Mouse (Mus musculus) E14TG2a.4 (cell line): Measurements from ENCODE around the gene Ttc19.
A peak's percentile ranks its signal among the peaks of the same experiment; 100 is the strongest.

Source experiments
- H3K27me3 ChIP-seq: 2 replicates; pipeline ENCODE4 v1.6.1; 2014; ENCODE audit warnings: low read length, control low read depth; ENCODE audit not compliant: insufficient read depth
- H3K36me3 ChIP-seq: 2 replicates; pipeline ENCODE4 v1.6.1; 2014; ENCODE audit warnings: low read length, control low read depth; ENCODE audit not compliant: insufficient read depth
- H3K4me1 ChIP-seq: replicated peaks from 2 replicates; pipeline ENCODE4 v1.6.1; 2014; ENCODE audit warnings: low read depth, low read length, control low read depth
- H3K4me3 ChIP-seq: replicated peaks from 2 replicates; pipeline ENCODE4 v1.5.1; 2014; ENCODE audit warnings: mild to moderate bottlenecking, low read length
- H3K9me3 ChIP-seq: 2 replicates; pipeline ENCODE4 v1.6.1; 2014; ENCODE audit warnings: low read length, control low read depth
- CTCF ChIP-seq: conservative IDR thresholded peaks from 2 replicates; pipeline ENCODE4 v1.5.1; 2014; ENCODE audit warnings: low read length
- NANOG ChIP-seq: IDR thresholded peaks from 2 replicates; pipeline ENCODE4 v1.6.1; 2014; ENCODE audit warnings: borderline replicate concordance, low read length, mixed read lengths
- POU5F1 ChIP-seq: IDR thresholded peaks from 2 replicates; pipeline ENCODE4 v1.6.1; 2014; ENCODE audit warnings: low read length, borderline replicate concordance

The Ttc19 gene

GRCm38 (mm10) chr11:62309296-62309695, 28.0 kb downstream of the Ttc19 start:
- TF ChIP-seq CTCF = no peak
- no peak for TF ChIP-seq NANOG
- Histone ChIP-seq H3K36me3 (peaks cover 87% of the 10 kb centered on the region), H3K27me3 (no peaks in the 10 kb centered on the region), H3K4me3 (no peak overlapping the region), H3K9me3 (no peaks in the 10 kb centered on the region), H3K4me1 (peaks cover 2% of the 10 kb centered on the region; the same call in 1 of the 2 replicates)

DNA sequence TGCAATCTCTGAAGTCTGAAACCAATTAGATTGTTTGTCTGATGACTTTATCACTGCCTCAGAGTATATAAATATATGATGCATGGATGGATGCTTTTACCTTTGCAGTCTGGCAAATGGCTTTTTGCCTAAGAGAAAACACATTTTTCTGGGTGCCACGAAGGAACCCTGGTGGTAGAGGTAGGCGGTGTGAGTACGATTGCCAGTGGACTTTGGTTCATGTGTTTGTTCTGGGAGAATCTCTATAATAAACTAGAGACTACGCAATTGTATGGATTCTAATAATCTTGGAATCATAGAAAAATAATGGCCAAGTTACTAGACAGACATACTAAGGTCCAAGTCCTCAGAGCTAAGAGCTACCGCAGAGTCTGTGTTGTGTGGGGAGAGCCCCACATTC, 33.7 kb downstream of the Ttc19 start:
- H3K27me3 ChIP-seq = no peaks in the 10 kb centered on the region
- H3K4me3 ChIP-seq = no peak overlapping the region
- H3K36me3 ChIP-seq = peaks cover 92% of the 10 kb centered on the region
- no peaks in the 10 kb centered on the region for H3K4me1 ChIP-seq
- H3K9me3 ChIP-seq = no peaks in the 10 kb centered on the region
- no peak for TF ChIP-seq NANOG
- no peak for TF ChIP-seq POU5F1
- no peak for TF ChIP-seq CTCF

DNA sequence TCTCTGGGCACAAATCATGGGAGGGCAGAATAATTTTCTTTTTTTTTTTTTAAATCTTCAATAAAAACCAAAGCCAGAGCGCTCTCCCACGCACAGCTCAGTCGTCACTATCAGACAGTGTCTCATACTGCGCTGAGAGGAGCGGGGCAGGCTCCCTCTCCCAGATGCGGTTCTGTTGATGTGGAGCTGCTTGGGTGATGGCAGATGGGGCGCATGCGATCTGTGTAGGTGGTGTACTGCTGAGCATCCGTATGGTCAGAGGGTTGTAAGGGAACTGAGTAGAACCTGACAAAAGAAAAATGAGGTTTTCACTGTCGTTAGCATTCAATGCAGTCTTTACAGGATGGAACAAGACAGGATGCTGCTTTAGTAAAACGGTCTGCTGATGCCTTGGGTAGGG, 36.5 kb downstream of the Ttc19 start:
- no peaks in the 10 kb centered on the region for H3K4me1 ChIP-seq
- peaks cover 100% of the 10 kb centered on the region for H3K36me3 ChIP-seq
- no peaks in the 10 kb centered on the region for H3K27me3 ChIP-seq
- H3K9me3 ChIP-seq = no peaks in the 10 kb centered on the region
- TF ChIP-seq POU5F1 (no peak), CTCF (no peak), NANOG (no peak)
- H3K4me3 ChIP-seq = no peak overlapping the region

GRCm38 (mm10) chr11:62320097-62320496, 38.8 kb downstream of the Ttc19 start:
- no peaks in the 10 kb centered on the region for H3K4me1 ChIP-seq
- H3K9me3 ChIP-seq = no peaks in the 10 kb centered on the region
- H3K4me3 ChIP-seq = no peak overlapping the region
- no peaks in the 10 kb centered on the region for H3K27me3 ChIP-seq
- TF ChIP-seq POU5F1 (no peak), CTCF (no peak), NANOG (no peak)
- H3K36me3 ChIP-seq = peaks cover 100% of the 10 kb centered on the region

DNA sequence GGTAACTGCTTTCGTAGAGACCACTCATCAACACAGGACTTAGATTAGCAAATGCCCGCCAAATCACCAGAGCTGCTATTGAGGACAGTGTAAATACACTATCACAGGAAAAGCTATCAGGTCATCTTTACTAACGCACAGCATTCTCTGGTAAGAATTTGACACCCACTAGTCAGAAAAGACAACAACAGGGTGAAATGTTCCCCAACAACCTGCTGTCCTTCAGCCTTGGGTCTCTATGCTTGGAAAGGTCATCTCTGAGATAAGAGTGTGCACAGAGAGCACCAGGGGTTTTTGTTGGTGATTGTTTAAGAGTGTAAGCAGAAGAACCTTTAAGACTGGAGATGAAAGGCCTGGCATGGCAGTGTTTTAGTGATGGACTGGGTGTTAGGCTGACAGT, 42.4 kb downstream of the Ttc19 start:
- Histone ChIP-seq H3K9me3 (no peaks in the 10 kb centered on the region), H3K27me3 (no peaks in the 10 kb centered on the region), H3K36me3 (peaks cover 100% of the 10 kb centered on the region), H3K4me1 (peaks cover 4% of the 10 kb centered on the region; the same call in 1 of the 2 replicates), H3K4me3 (no peak overlapping the region)
- TF ChIP-seq CTCF (no peak), NANOG (no peak), POU5F1 (no peak)

GRCm38 (mm10) chr11:62331141-62331540, 49.9 kb downstream of the Ttc19 start:
- no peak for TF ChIP-seq NANOG
- Histone ChIP-seq H3K4me1 (peaks cover 13% of the 10 kb centered on the region), H3K36me3 (peaks cover 99% of the 10 kb centered on the region), H3K27me3 (no peaks in the 10 kb centered on the region), H3K4me3 (no peak overlapping the region), H3K9me3 (no peaks in the 10 kb centered on the region)

- H3K36me3 ChIP-seq = peaks cover 99% of the 10 kb centered on the region
- TF ChIP-seq POU5F1 (no peak), NANOG (no peak), CTCF (no peak)
- H3K27me3 ChIP-seq = no peaks in the 10 kb centered on the region
- no peaks in the 10 kb centered on the region for H3K9me3 ChIP-seq
- peaks cover 13% of the 10 kb centered on the region for H3K4me1 ChIP-seq
- no peak overlapping the region for H3K4me3 ChIP-seq
Measured at GRCm38 (mm10) chr11:62332228-62332627, 51.0 kb downstream of the Ttc19 start.

- no peak overlapping the region for H3K4me3 ChIP-seq
- TF ChIP-seq NANOG (no peak), CTCF (no peak), POU5F1 (no peak)
- H3K36me3 ChIP-seq = peaks cover 92% of the 10 kb centered on the region
Measured at GRCm38 (mm10) chr11:62343002-62343401, 61.7 kb downstream of the Ttc19 start.

DNA sequence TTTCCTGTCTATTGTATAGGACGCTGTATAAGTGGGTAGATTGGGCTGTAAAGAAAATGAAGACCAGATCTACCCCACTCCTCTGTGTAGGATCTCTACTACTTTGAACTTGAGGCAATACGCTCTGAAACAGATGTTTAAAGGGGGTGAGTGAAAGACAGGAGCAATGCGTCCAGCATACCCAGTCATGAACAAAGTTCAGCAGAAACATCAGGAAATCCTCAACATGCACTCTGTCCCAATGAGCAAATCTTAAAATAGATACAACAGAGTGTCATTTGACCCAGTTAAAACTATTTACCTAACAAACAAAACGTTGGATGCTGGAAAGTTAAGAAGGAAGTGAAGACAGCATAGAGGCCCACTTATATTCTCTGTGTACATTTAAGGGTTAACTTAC, 70.7 kb downstream of the Ttc19 start:
- H3K4me1 ChIP-seq = peaks cover 31% of the 10 kb centered on the region
- no peaks in the 10 kb centered on the region for H3K9me3 ChIP-seq
- peaks cover 91% of the 10 kb centered on the region for H3K36me3 ChIP-seq
- H3K4me3 ChIP-seq = no peak overlapping the region
- TF ChIP-seq CTCF = no peak
- TF ChIP-seq POU5F1 = no peak
- TF ChIP-seq NANOG = no peak
- no peaks in the 10 kb centered on the region for H3K27me3 ChIP-seq

More at GRCm38 (mm10) chr11:62343002-62343401, 61.7 kb downstream of the Ttc19 start:
- H3K27me3 ChIP-seq = no peaks in the 10 kb centered on the region
- peaks cover 31% of the 10 kb centered on the region for H3K4me1 ChIP-seq
- H3K9me3 ChIP-seq = no peaks in the 10 kb centered on the region

- H3K36me3 ChIP-seq = peaks cover 88% of the 10 kb centered on the region
- H3K9me3 ChIP-seq = no peaks in the 10 kb centered on the region
- no peaks in the 10 kb centered on the region for H3K27me3 ChIP-seq
- TF ChIP-seq CTCF (no peak), NANOG (no peak), POU5F1 (no peak)
- peaks cover 56% of the 10 kb centered on the region for H3K4me1 ChIP-seq
- H3K4me3 ChIP-seq = peak overlapping the region; percentile 42; the same call in 1 of the 2 replicates
Measured at GRCm38 (mm10) chr11:62355216-62355615, 73.9 kb downstream of the Ttc19 start.
